Mouse (Mus musculus) neural tube, embryonic 12.5 days (tissue): ENCODE results near the gene Fbxo31. TPM values are rescaled to one million over a fixed set of nuclear protein-coding genes. Genes with fewer than 3 reads are reported as not detected.
A peak's percentile ranks its signal among the peaks of the same experiment; 100 is the strongest.

ENCODE experiments used
- ATAC-seq: fragments of 200-750 bp; cut with Nextera tagmentation; 2 replicates; pipeline ENCODE4 v1.8.0; 2017; ENCODE audit warnings: low read depth, mild to moderate bottlenecking, moderate TSS enrichment, moderate library complexity; ENCODE audit not compliant: low FRiP score
- H3K27ac ChIP-seq: fragments of 300-500 bp; sonication (generic); 2 replicates; pipeline ENCODE4 v1.5.1; 2016
- H3K27me3 ChIP-seq: fragments of 300-500 bp; sonication (generic); replicated peaks from 2 replicates; pipeline ENCODE4 v1.6.1; 2016; ENCODE audit warnings: mild to moderate bottlenecking
- H3K36me3 ChIP-seq: fragments of 300-500 bp; sonication (generic); 2 replicates; pipeline ENCODE4 v1.6.1; 2016; ENCODE audit warnings: mild to moderate bottlenecking
- H3K4me1 ChIP-seq: fragments of 300-500 bp; sonication (generic); 2 replicates; pipeline ENCODE4 v1.6.1; 2016
- H3K4me2 ChIP-seq: fragments of 300-500 bp; sonication (generic); replicated peaks from 2 replicates; pipeline ENCODE4 v1.6.1; 2016; ENCODE audit warnings: mild to moderate bottlenecking
- H3K4me3 ChIP-seq: fragments of 300-500 bp; sonication (generic); 2 replicates; pipeline ENCODE4 v1.5.1; 2016
- H3K9ac ChIP-seq: fragments of 300-500 bp; sonication (generic); 2 replicates; pipeline ENCODE4 v1.6.1; 2016; ENCODE audit warnings: mild to moderate bottlenecking
- H3K9me3 ChIP-seq: fragments of 300-500 bp; sonication (generic); 2 replicates; pipeline ENCODE4 v1.6.1; 2016; ENCODE audit warnings: mild to moderate bottlenecking
- WGBS: fragments of 180-500 bp; shearing (Covaris S2); methylation state at CpG from one replicate; pipeline ENCODE4 v1.1.7; 2016; 5-methylcytosine and 5-hydroxymethylcytosine counted together
- polyA plus RNA-seq: library from polyadenylated mRNA; unstranded; fragments of >200 nt; fragmentation: Nextera tagmentation; extraction: Ambion mirVana; gene quantifications from 2 replicates; pipeline ENCODE4 v1.2.1, GENCODE M21; 2016

Fbxo31 gene
- polyA plus RNA-seq, 1 experiment from 2014 or later = 31.1 TPM

- 80% methylated on average over 12 of the region's 12 CpGs for WGBS
- 0 out of 2 replicates have a peak, but pooled peaks cover 3% of the 10 kb centered on the region for H3K9me3 ChIP-seq
- no peak within 1 kb of the TSS for H3K4me3 ChIP-seq
- H3K36me3 ChIP-seq = 0 out of 2 replicates have a peak, but pooled peaks cover under 1% of the 10 kb centered on the region
- no peak for ATAC-seq
- no peak within 1 kb of the TSS for H3K27ac ChIP-seq
- no peaks in the 10 kb centered on the region for H3K4me1 ChIP-seq
- H3K9ac ChIP-seq = no peak within 1 kb of the TSS; the same call in 1 of the 2 replicates
- H3K4me2 ChIP-seq = no peak within 1 kb of the TSS
- H3K27me3 ChIP-seq = no peaks in the 10 kb centered on the region
Measured at GRCm38 (mm10) chr8:121544276-121544785, 34.3 kb downstream of the Fbxo31 start, which contains the start of gene 1700018B08Rik. 1700018B08Rik (minus strand) TSS chr8:121544320.

DNA sequence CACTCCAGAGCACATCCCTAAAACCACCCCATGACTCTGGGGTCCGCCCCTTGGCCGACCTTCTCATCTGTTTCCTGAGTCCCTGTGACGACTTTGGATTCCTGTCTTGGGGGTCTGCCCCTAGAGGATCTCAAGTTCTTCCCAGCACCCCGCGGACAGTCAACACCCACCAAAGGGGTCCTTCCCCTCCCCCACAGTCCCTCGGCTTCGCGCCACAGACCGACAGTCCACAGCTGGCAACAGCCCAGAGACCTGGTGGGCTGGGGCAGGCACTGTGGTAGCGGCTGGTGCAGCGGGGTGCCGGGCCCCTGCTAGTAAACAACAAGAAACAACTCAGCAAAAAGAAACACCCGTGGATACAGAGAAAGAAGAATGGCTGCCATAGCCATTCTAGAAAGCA lies 35.7 kb downstream of the Fbxo31 start:
- Histone ChIP-seq H3K4me2 (no peak overlapping the region), H3K9me3 (0 out of 2 replicates have a peak, but pooled peaks cover 3% of the 10 kb centered on the region), H3K4me1 (no peaks in the 10 kb centered on the region), H3K27ac (no peak overlapping the region), H3K27me3 (no peaks in the 10 kb centered on the region), H3K4me3 (no peak overlapping the region), H3K36me3 (no peaks in the 10 kb centered on the region), H3K9ac (no peak overlapping the region)
- no peak for ATAC-seq
- 73% methylated on average over 13 of the region's 13 CpGs for WGBS

- no peak for ATAC-seq
- Histone ChIP-seq H3K4me3 (no peak overlapping the region), H3K9me3 (0 out of 2 replicates have a peak, but pooled peaks cover 3% of the 10 kb centered on the region), H3K27ac (no peak overlapping the region), H3K27me3 (no peaks in the 10 kb centered on the region), H3K36me3 (no peaks in the 10 kb centered on the region), H3K4me1 (no peaks in the 10 kb centered on the region), H3K9ac (no peak overlapping the region), H3K4me2 (no peak overlapping the region)
- 84% methylated on average over 19 of the region's 19 CpGs for WGBS
Measured at GRCm38 (mm10) chr8:121541862-121542261, 36.7 kb downstream of the Fbxo31 start.

- Histone ChIP-seq H3K4me3 (no peak overlapping the region), H3K4me1 (no peaks in the 10 kb centered on the region), H3K9me3 (no peaks in the 10 kb centered on the region), H3K9ac (no peak overlapping the region), H3K27me3 (no peaks in the 10 kb centered on the region), H3K27ac (no peak overlapping the region), H3K4me2 (no peak overlapping the region), H3K36me3 (no peaks in the 10 kb centered on the region)
- 47% methylated on average over 5 of the region's 5 CpGs for WGBS
- ATAC-seq = no peak
Measured at GRCm38 (mm10) chr8:121532381-121532780, 46.2 kb downstream of the Fbxo31 start.

GRCm38 (mm10) chr8:121530639-121531038 lies 48.0 kb downstream of the Fbxo31 start:
- no peak for ATAC-seq

DNA sequence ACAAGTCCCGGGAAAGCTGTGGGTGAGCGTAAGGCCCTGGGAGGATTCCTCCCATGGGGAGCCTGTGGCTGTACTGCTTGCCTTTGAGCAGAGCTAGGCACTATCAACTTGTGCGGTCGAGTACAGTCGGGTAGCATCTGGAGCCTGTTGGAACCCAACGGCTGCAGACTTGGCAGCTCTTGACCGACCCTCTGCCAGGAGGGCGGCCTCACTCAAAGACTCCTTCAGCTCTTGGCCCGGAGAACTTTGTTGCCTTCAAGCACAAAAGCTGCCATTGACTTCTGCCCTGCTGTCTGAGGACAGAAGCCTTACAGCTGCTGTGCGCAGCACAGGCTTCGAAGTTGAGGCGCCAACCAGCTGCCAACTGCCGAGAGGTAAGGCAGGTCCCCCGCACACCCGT lies 49.8 kb downstream of the Fbxo31 start:
- Histone ChIP-seq H3K36me3 (no peaks in the 10 kb centered on the region), H3K27ac (no peak overlapping the region), H3K9me3 (no peaks in the 10 kb centered on the region), H3K4me3 (no peak overlapping the region), H3K27me3 (0 out of 2 replicates have a peak, but pooled peaks cover 3% of the 10 kb centered on the region), H3K4me2 (no peak overlapping the region), H3K4me1 (no peaks in the 10 kb centered on the region), H3K9ac (no peak overlapping the region)
- WGBS = 90% methylated on average over 15 of the region's 15 CpGs
- ATAC-seq = no peak

More at GRCm38 (mm10) chr8:121530639-121531038, 48.0 kb downstream of the Fbxo31 start:
- WGBS = 85% methylated on average over 10 of the region's 10 CpGs
- no peak overlapping the region for H3K4me2 ChIP-seq
- no peak overlapping the region for H3K4me3 ChIP-seq
- no peak overlapping the region for H3K27ac ChIP-seq
- H3K9ac ChIP-seq = no peak overlapping the region
- H3K9me3 ChIP-seq = no peaks in the 10 kb centered on the region
- no peaks in the 10 kb centered on the region for H3K36me3 ChIP-seq
- H3K27me3 ChIP-seq = 0 out of 2 replicates have a peak, but pooled peaks cover 3% of the 10 kb centered on the region
- H3K4me1 ChIP-seq = no peaks in the 10 kb centered on the region

- Histone ChIP-seq H3K9ac (no peak overlapping the region), H3K36me3 (no peaks in the 10 kb centered on the region), H3K9me3 (no peaks in the 10 kb centered on the region), H3K27me3 (0 out of 2 replicates have a peak, but pooled peaks cover 3% of the 10 kb centered on the region), H3K4me1 (no peaks in the 10 kb centered on the region), H3K4me2 (no peak overlapping the region), H3K27ac (no peak overlapping the region), H3K4me3 (no peak overlapping the region)
- no peak for ATAC-seq
- WGBS = 86% methylated on average over 9 of the region's 9 CpGs
Measured at GRCm38 (mm10) chr8:121527751-121528150, 50.9 kb downstream of the Fbxo31 start.

- Histone ChIP-seq H3K27ac (no peak overlapping the region), H3K4me1 (no peaks in the 10 kb centered on the region), H3K36me3 (no peaks in the 10 kb centered on the region), H3K4me3 (no peak overlapping the region), H3K4me2 (no peak overlapping the region), H3K9ac (0 out of 2 replicates have a peak overlapping the region, but pooled peaks have one; percentile 13), H3K27me3 (0 out of 2 replicates have a peak, but pooled peaks cover 3% of the 10 kb centered on the region), H3K9me3 (no peaks in the 10 kb centered on the region)
- no peak for ATAC-seq
- 74% methylated on average over 6 of the region's 6 CpGs for WGBS
Measured at GRCm38 (mm10) chr8:121526811-121527550, 51.6 kb downstream of the Fbxo31 start.

- Histone ChIP-seq H3K9ac (no peak overlapping the region), H3K27ac (no peak overlapping the region), H3K4me1 (no peaks in the 10 kb centered on the region), H3K4me2 (no peak overlapping the region), H3K36me3 (no peaks in the 10 kb centered on the region), H3K4me3 (no peak overlapping the region), H3K27me3 (0 out of 2 replicates have a peak, but pooled peaks cover 3% of the 10 kb centered on the region), H3K9me3 (no peaks in the 10 kb centered on the region)
- no peak for ATAC-seq
- 86% methylated on average over 18 of the region's 18 CpGs for WGBS
Measured at GRCm38 (mm10) chr8:121525111-121525818, 53.3 kb downstream of the Fbxo31 start.

GRCm38 (mm10) chr8:121513429-121513828 lies 65.2 kb downstream of the Fbxo31 start:
- ATAC-seq = 0 out of 2 replicates have a peak, but pooled peaks have one; percentile 48
- Histone ChIP-seq H3K4me3 (no peak overlapping the region), H3K4me2 (no peak overlapping the region), H3K9me3 (no peaks in the 10 kb centered on the region), H3K27me3 (peaks cover 26% of the 10 kb centered on the region), H3K4me1 (no peaks in the 10 kb centered on the region), H3K9ac (no peak overlapping the region), H3K27ac (no peak overlapping the region), H3K36me3 (no peaks in the 10 kb centered on the region)
- WGBS = 9% methylated on average over 12 of the region's 12 CpGs

GRCm38 (mm10) chr8:121511751-121512150 lies 66.9 kb downstream of the Fbxo31 start:
- Histone ChIP-seq H3K4me2 (no peak overlapping the region), H3K4me3 (no peak overlapping the region), H3K9me3 (no peaks in the 10 kb centered on the region), H3K4me1 (no peaks in the 10 kb centered on the region), H3K9ac (no peak overlapping the region), H3K27ac (no peak overlapping the region), H3K36me3 (no peaks in the 10 kb centered on the region), H3K27me3 (peaks cover 26% of the 10 kb centered on the region)
- WGBS = 55% methylated on average over 9 of the region's 9 CpGs
- no peak for ATAC-seq
